22 mouse cellular contexts compared by ENCODE assay signal in the genomic region with DNA sequence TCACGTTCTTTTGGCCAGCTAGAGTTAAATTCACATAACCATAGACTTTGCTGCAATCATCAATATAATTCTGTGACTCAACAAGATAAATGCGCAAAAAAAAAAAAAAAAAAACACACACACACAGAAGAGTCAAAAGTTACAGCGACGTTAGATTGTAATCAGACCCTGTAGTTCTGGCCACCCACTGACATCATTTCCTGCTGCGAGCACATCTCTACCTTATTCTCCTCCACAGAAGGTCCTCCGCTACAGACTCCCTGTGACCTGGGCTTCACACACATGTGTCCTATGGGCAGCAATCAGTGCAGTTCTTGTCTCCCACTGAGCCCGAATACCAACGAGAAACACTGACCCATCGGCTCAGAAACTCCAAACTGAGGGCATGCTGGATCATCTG.
DNase-seq lines count a peak whose midpoint lies in the region; ATAC-seq and TF ChIP-seq lines count a peak whose summit lies in the region.
"Had no signal": no experiment of that assay in that cellular context is flagged by ENCODE, and none has a peak within 500 bp of the region (broad histone marks: within the 10 kb centered on the region; RNA-seq: fewer than 3 reads in every experiment).

No protein-coding gene starts in this region.

- H3K9me3 ChIP-seq in forebrain, embryonic 13.5 days (replicated peaks), result no peaks in the 10 kb centered on the region
- H3K9me3 ChIP-seq: embryonic facial prominence, embryonic 13.5 days; heart, embryonic 12.5 days; hindbrain, embryonic 12.5 days; intestine, embryonic 15.5 days had no signal

- 69% methylated on average over 9 of the region's 9 CpGs for WGBS in thymus, adult 2 months
- 92% methylated on average over 9 of the region's 9 CpGs for WGBS in forebrain, embryonic 13.5 days

- H3K27ac ChIP-seq in thymus, adult 2 months (ENCODE audit: control insufficient read depth, insufficient read depth, low read length), result peak overlapping the region; percentile 39
- H3K27ac ChIP-seq in forebrain, embryonic 13.5 days, result no peak overlapping the region
- H3K27ac ChIP-seq: embryonic facial prominence, embryonic 13.5 days; forebrain, embryonic 12.5 days; gastrocnemius, adult 2 months; hindbrain, embryonic 12.5 days; intestine, embryonic 15.5 days had no signal

- H3K36me3 ChIP-seq in thymus, adult 2 months (ENCODE audit: control insufficient read depth, insufficient read depth, low read length), result no peaks in the 10 kb centered on the region
- no peaks in the 10 kb centered on the region for H3K36me3 ChIP-seq in forebrain, embryonic 13.5 days (ENCODE audit: poor library complexity, severe bottlenecking)
- H3K36me3 ChIP-seq: embryonic facial prominence, embryonic 13.5 days; forebrain, embryonic 12.5 days; heart, embryonic 12.5 days; hindbrain, embryonic 12.5 days; intestine, embryonic 15.5 days had no signal

- DNase-seq in thymus, adult 2 months, result no peak
- no peak for DNase-seq in thymus, adult 18-20 months
- peak; percentile 75 for DNase-seq in CD4-positive helper T cell, adult 2 months (ENCODE audit: low read depth, low spot score)
- peak; percentile 28 for DNase-seq in thymus, postnatal 4 days
- DNase-seq in cerebellum, postnatal 14 days, result no peak
- DNase-seq: adrenal gland, postnatal 10 days; cerebellum, adult 11 months; cerebellum, adult 8-10 months; cerebellum, postnatal 25 days; gastrocnemius, adult 2 months; gastrocnemius, postnatal 25 days; heart, postnatal 36 days had no signal

- no peak overlapping the region for H3K4me2 ChIP-seq in forebrain, embryonic 13.5 days
- H3K4me2 ChIP-seq: embryonic facial prominence, embryonic 13.5 days; forebrain, embryonic 12.5 days; heart, embryonic 12.5 days; hindbrain, embryonic 12.5 days; intestine, embryonic 15.5 days had no signal

- no peak overlapping the region for H3K4me3 ChIP-seq in thymus, adult 2 months (ENCODE audit: control insufficient read depth, insufficient read depth, low read length)
- H3K4me3 ChIP-seq in forebrain, embryonic 13.5 days, result no peak overlapping the region
- H3K4me3 ChIP-seq: embryonic facial prominence, embryonic 13.5 days; forebrain, embryonic 12.5 days; gastrocnemius, adult 2 months; heart, embryonic 12.5 days; hindbrain, embryonic 12.5 days; intestine, embryonic 15.5 days had no signal

- ATAC-seq in activated CD4-positive, CD25-positive, alpha-beta regulatory T cell, adult 4 months, result peak; percentile 57
- no peak for ATAC-seq in forebrain, embryonic 13.5 days
- ATAC-seq: hindbrain, embryonic 16.5 days; intestine, embryonic 15.5 days; Patski had no signal

- H3K9ac ChIP-seq in forebrain, embryonic 13.5 days, result no peak overlapping the region
- H3K9ac ChIP-seq: embryonic facial prominence, embryonic 13.5 days; forebrain, embryonic 12.5 days; heart, embryonic 12.5 days; hindbrain, embryonic 12.5 days; intestine, embryonic 15.5 days had no signal

- no peaks in the 10 kb centered on the region for H3K27me3 ChIP-seq in thymus, adult 2 months (ENCODE audit: control insufficient read depth, insufficient read depth, low read length)
- H3K27me3 ChIP-seq in forebrain, embryonic 13.5 days, result no peaks in the 10 kb centered on the region
- H3K27me3 ChIP-seq: CH12.LX; embryonic facial prominence, embryonic 13.5 days; forebrain, embryonic 12.5 days; heart, embryonic 12.5 days; hindbrain, embryonic 12.5 days; intestine, embryonic 15.5 days; Patski had no signal

- peaks cover 61% of the 10 kb centered on the region for H3K4me1 ChIP-seq in thymus, adult 2 months (replicated peaks; ENCODE audit: control insufficient read depth, insufficient read depth, low read length)
- H3K4me1 ChIP-seq in forebrain, embryonic 13.5 days, result no peaks in the 10 kb centered on the region
- H3K4me1 ChIP-seq: forebrain, embryonic 12.5 days; heart, embryonic 12.5 days; hindbrain, embryonic 12.5 days; intestine, embryonic 15.5 days had no signal

- no peak for TF ChIP-seq CTCF in thymus, adult 2 months (IDR thresholded peaks at IDR 0.05; ENCODE audit: borderline replicate concordance, control insufficient read depth, extremely low read depth, insufficient read depth, low read length, poor library complexity)

- no peak for TF ChIP-seq POLR2A in thymus, adult 2 months (IDR thresholded peaks at IDR 0.05; ENCODE audit: control insufficient read depth, extremely low read depth, insufficient read depth, low read length, poor library complexity)

Comparison
In these comparisons a context has a peak if more than half of its experiments do, and no peak if none do; other contexts are left out.
1. DNase-seq: peak in CD4-positive helper T cell, adult 2 months (single experiment) and thymus, postnatal 4 days (single experiment); none in thymus, adult 2 months (single experiment), thymus, adult 18-20 months (0 of 2) and cerebellum, postnatal 14 days (0 of 2).